Mouse (Mus musculus) CH12F3 (cell line): ENCODE measurements around the gene Pxdn.

Source experiments
- in situ Hi-C: fragments of 300-500 bp; cut with MboI; formaldehyde crosslinking; loops from 2 replicates; pipeline ENCODE4 v1.14.3; 2020; ENCODE audit warnings: low sequenced_read_pairs

Gene Pxdn

GRCm38 (mm10) chr12:29937308-29937707 lies at the start of gene Pxdn:
TSS of gene Pxdn (plus strand) at chr12:29937608.
- in situ Hi-C loops: no loop called here

GRCm38 (mm10) chr12:29894669-29895068 lies 42.7 kb upstream of the Pxdn start:
- in situ Hi-C loops: no loop called here

- in situ Hi-C loops: no loop called here
These were observed 39.8 kb upstream of the Pxdn start for GRCm38 (mm10) chr12:29897533-29898085.

- in situ Hi-C loops: no loop called here
These were observed 33.1 kb upstream of the Pxdn start for GRCm38 (mm10) chr12:29904101-29904874.

- in situ Hi-C loops: no loop called here
These were observed 30.4 kb upstream of the Pxdn start for GRCm38 (mm10) chr12:29907056-29907455.

GRCm38 (mm10) chr12:29916139-29916538 lies 21.3 kb upstream of the Pxdn start:
- in situ Hi-C loops: no loop called here

GRCm38 (mm10) chr12:29916807-29917206 lies 20.6 kb upstream of the Pxdn start:
- in situ Hi-C loops: no loop called here

GRCm38 (mm10) chr12:29920298-29920697 lies 17.1 kb upstream of the Pxdn start:
- in situ Hi-C loops: no loop called here

- in situ Hi-C loops: no loop called here
These were observed 15.9 kb upstream of the Pxdn start for GRCm38 (mm10) chr12:29921481-29921880.

- in situ Hi-C loops: no loop called here
These were observed 10.5 kb upstream of the Pxdn start for GRCm38 (mm10) chr12:29926896-29927295.

- in situ Hi-C loops: no loop called here
These were observed 6.8 kb upstream of the Pxdn start for GRCm38 (mm10) chr12:29930591-29930990.

- in situ Hi-C loops: no loop called here
These were observed 4.5 kb upstream of the Pxdn start for GRCm38 (mm10) chr12:29932951-29933350.

- in situ Hi-C loops: no loop called here
These were observed 3.9 kb upstream of the Pxdn start for GRCm38 (mm10) chr12:29933501-29933900.

- in situ Hi-C loops: no loop called here
These were observed 3.3 kb upstream of the Pxdn start for GRCm38 (mm10) chr12:29934120-29934581.

- in situ Hi-C loops: no loop called here
These were observed 505 bp downstream of the Pxdn start for GRCm38 (mm10) chr12:29937851-29938375.

GRCm38 (mm10) chr12:29938376-29939041 lies 1.1 kb downstream of the Pxdn start:
- in situ Hi-C loops: no loop called here

GRCm38 (mm10) chr12:29939261-29939671 lies 1.9 kb downstream of the Pxdn start:
- in situ Hi-C loops: no loop called here

- in situ Hi-C loops: no loop called here
These were observed 5.0 kb downstream of the Pxdn start for GRCm38 (mm10) chr12:29942435-29942834.

GRCm38 (mm10) chr12:29944650-29945049 lies 7.2 kb downstream of the Pxdn start:
- in situ Hi-C loops: no loop called here

- in situ Hi-C loops: no loop called here
These were observed 7.9 kb downstream of the Pxdn start for GRCm38 (mm10) chr12:29945182-29945743.

- in situ Hi-C loops: no loop called here
These were observed 13.6 kb downstream of the Pxdn start for GRCm38 (mm10) chr12:29951043-29951442.
